Mouse (Mus musculus) stomach, postnatal 0 days (tissue): ENCODE results near the gene Sirt4.

Source experiments
- CTCF ChIP-seq: IDR thresholded peaks from 2 replicates; pipeline ENCODE4 v1.5.1; 2016; ENCODE audit warnings: antibody characterized with exemption, low read depth, mild to moderate bottlenecking, moderate library complexity
- EP300 ChIP-seq: optimal IDR thresholded peaks from 2 replicates; pipeline ENCODE3; 2016; ENCODE audit warnings: antibody characterized with exemption

GRCm38 (mm10) chr5:115450410-115451317 lies 33.9 kb downstream of the Sirt4 start:
- no peak for TF ChIP-seq EP300
- no peak for TF ChIP-seq CTCF
